Mouse (Mus musculus): Measurements from ENCODE around the gene Tbck. TPM values are rescaled to one million over a fixed set of nuclear protein-coding genes. Genes with fewer than 3 reads are reported as not detected.

The Tbck gene
- total RNA-seq, 4 experiments from 2014 or later, result 12.1 to 14.5 (median 13.9) TPM

DNA sequence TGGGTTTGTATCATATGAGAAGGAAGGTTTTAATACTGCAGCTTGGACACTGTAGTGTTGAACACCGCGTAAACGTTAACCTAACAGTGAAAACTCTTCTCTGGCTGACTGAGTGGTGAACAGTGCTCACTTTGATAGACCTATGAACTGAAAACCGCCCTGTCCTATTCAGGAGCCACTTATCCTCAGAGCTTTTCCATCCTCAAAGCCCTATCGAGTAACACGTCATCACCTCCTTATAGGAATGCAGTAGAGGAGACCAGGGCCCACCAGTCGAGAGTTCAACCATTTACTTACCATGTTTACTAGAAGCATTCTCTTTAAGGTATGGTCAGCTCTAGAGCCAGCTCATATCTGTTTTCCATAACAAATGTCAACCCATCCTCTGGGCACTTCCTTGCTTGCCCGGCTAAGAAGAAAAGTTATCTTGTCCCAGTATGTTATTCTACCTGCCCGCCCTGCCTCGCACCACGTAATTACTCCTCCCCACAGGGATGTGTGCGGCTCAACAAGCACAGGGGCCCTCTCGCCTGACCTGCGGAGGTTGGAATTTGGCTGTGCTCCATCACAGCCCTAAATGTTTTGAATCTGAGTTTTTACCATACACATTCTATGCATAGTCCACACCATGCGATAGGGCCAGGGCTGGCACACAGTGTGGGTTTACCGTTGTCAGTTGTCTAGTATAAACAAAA lies 147.4 kb downstream of the Tbck start:
- no peak for DNase-seq (ENCODE audit: low spot score)

GRCm38 (mm10) chr3:132835118-132835794 lies 151.3 kb downstream of the Tbck start:
- DNase-seq (ENCODE audit: low spot score), result no peak

DNA sequence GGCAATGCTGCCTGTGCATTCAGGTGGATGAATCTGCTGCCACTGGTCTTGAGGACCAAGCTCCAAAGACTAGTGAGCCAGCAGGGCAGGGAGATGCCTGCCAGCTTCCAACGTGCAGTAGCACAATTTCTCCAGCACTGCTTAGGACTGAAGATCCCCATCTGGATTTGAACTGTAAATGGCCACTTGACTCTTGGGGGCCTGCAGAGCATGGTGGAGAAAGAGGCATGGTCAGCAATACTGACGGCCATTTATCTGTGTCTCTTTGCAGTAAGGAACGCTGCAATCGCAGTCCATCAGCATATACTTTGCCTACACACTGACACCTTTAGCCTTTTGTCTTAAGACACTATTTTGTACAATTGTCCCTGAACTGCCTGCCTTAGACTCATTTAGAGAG lies 153.2 kb downstream of the Tbck start:
- no peak for DNase-seq (ENCODE audit: low spot score)

DNA sequence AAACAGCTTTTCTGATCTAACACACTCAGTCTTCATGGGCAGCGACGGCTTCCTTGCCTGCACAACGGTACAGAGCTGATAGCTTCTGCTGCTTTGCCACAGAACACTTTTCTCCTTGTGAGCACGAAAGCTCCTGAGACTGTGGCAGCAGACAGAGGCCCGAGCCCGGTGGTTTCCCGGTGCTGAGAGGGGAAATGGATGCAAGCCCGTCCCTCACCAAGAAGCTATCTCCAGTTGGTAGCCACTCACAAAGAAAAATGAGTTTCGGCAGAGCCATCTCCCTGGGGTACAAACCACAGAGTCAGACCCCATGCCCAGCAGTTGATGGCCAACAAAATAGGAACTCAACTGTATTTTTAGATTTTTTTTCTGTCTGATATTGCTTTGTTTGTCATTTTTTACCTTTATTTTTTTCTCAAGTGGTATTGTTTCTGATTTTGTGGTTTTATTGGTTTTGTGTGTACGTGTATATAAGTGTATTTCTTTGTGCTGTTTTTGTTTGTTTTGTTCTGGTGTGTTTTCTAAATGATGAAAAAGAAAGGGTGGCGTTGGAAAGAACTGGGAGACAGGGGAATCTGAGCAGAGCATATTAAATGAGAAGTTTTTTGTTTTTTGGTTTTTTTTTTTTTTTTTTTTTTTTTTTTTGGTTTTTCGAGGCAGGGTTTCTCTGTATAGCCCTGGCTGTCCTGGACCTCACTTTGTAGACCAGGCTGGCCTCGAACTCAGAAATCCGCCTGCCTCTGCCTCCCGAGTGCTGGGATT lies 154.9 kb downstream of the Tbck start:
- DNase-seq (ENCODE audit: low spot score), result no peak

- DNase-seq (ENCODE audit: low spot score), result no peak
Observed at GRCm38 (mm10) chr3:132839516-132839915, 155.6 kb downstream of the Tbck start.

DNA sequence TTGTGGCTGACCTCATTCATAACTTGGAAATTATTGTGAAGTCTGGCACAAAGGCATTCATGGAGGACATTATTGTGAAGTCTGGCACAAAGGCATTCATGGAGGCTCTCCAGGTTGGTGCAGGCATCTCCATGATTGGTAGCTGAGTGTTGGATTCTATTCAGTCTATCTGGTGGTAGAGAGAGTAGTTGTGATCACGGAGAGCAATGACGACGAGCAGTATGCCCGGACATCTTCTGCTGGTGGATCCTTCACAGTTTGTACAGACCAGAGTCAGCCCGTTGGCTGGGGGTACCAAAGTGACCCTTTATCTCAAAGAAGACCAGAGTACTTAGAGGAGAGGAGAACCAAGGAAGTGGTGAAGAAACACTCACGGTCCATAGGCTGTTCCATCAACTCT lies 158.7 kb downstream of the Tbck start:
- DNase-seq (ENCODE audit: low spot score), result no peak

GRCm38 (mm10) chr3:132849669-132850068 lies 165.7 kb downstream of the Tbck start:
- DNase-seq (ENCODE audit: low spot score), result no peak

GRCm38 (mm10) chr3:132850431-132850830 lies 166.5 kb downstream of the Tbck start:
- DNase-seq (ENCODE audit: low spot score), result no peak

GRCm38 (mm10) chr3:132851417-132851816 lies 167.5 kb downstream of the Tbck start:
- DNase-seq (ENCODE audit: low spot score), result no peak

DNA sequence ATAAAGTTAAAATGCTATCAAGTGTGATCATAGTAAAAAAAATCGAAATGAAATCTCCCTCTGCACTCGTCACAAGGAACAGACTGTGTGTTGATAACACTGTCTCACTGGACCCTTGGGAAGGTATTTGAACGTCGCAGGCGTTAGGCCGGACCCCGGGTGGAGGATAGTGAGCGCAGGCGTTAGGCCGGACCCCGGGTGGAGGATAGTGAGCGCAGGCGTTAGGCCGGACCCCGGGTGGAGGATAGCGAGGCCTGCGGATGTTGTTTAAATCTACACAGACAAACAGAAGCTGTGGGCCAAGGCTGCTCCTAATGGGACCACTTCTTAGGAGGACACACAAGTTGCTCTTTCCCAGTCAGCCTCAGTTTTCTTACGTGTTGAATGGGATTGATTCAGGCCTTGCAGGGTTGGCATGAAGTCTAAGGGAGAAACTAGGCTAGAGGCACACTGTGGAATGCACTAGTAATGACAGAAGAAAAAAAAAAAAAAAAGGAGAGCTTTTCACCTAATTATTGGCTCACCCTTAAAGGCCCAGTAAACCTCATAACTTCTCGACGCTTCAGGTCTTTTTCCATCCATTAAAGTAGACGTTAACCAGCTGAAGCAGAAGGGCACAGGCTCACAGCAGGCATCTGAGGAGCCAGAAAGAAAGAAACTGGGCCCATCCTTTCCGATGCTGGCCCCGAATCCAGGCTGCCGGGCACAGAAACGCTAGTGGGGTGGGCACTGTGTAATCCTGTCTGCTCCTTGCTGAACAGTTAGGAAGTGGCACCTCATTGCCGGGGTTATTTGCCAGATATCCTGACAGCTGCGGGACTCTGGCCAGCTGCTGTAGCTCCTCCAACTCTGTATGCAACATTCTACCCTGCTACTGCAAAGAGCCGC lies 168.1 kb downstream of the Tbck start:
- DNase-seq (ENCODE audit: low spot score), result no peak

DNA sequence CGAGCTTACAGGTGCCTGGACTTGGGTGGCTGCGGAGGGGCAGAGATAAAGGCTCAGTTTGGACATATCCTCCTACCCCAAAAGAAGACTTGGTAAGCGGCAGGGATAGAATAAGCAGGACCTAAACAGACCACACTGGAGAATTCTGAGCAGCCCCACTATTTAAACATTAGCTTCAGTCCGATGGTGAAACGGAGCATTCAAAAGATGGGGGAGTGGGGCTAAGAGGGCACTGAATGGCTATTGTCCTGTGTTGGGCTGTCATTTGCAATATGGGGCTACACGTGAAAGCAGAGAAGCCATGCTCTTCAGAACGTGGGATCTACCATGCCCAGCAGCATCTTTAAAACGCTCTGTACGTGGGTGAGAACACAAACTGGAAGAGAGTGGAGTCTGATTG lies 170.3 kb downstream of the Tbck start:
- DNase-seq (ENCODE audit: low spot score), result no peak

GRCm38 (mm10) chr3:132855458-132856212 lies 171.7 kb downstream of the Tbck start:
- no peak for DNase-seq (ENCODE audit: low spot score)

DNA sequence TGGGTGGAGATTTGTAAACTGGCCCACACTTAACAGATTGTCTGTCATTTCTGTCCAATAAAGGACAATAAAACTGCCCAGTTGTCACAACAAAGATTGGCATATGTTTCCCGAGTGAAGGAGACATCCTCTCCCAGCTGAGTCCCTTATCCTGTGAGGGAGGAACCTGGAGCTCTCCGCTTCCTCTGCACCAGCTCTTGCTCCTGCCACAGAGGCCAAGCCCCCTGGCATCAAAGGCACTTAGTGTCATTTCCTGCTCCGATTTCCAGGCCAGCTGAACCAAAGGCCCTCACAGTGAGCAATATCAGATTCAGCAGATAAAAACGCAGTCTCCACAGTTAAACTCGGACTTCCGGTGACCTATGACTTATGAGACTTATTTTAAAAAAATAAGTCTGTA lies 172.7 kb downstream of the Tbck start:
- no peak for DNase-seq (ENCODE audit: low spot score)

DNA sequence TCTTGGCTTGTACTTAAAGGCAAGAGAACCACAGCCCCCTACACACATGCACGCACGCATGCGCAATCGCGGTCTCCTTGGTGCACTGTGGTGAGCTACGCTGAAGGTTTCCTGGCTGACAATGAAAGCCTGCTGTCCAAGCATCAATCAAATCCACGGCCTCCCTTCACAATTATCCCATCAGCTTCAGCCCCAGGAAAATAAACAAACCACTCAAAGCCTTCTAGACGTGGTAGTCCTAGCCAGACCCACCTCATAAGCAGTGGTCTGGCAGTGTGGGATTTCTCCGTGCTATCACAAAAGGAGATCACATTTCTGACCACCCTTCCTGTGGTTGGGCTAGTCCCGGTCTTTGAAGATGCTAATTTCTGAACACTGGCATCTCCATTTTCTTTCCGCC lies 174.9 kb downstream of the Tbck start:
- no peak for DNase-seq (ENCODE audit: low spot score)

- DNase-seq (ENCODE audit: low spot score), result no peak
Observed at GRCm38 (mm10) chr3:132859573-132859972, 175.6 kb downstream of the Tbck start.

DNA sequence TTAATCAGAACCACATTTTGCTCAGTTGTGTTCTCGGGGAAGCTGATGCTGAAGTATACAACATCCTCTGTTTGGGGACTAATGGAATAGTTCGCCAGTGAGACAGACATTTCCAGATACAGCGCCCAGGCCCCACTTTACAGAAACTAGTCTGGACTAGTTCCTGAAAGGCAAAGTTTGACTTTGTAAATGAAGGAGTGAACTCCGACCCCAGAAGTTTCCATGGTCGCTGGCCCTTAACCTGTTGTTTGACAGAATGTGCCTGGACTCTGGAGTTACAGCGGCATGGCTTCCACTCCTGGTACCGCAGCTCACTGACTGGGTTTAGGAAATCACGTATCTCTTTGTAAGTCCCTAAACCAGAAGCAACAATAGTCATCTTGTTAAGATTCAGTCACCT lies 176.9 kb downstream of the Tbck start:
- no peak for DNase-seq (ENCODE audit: low spot score)

GRCm38 (mm10) chr3:132863843-132864242 lies 179.9 kb downstream of the Tbck start:
- no peak for DNase-seq (ENCODE audit: low spot score)

- no peak for DNase-seq (ENCODE audit: low spot score)
Observed at GRCm38 (mm10) chr3:132864329-132864919, 180.5 kb downstream of the Tbck start.

- DNase-seq (ENCODE audit: low spot score), result no peak
Observed at GRCm38 (mm10) chr3:132864986-132865385, 181.0 kb downstream of the Tbck start.

- no peak for DNase-seq (ENCODE audit: low spot score)
Observed at GRCm38 (mm10) chr3:132865596-132865995, 181.7 kb downstream of the Tbck start.

DNA sequence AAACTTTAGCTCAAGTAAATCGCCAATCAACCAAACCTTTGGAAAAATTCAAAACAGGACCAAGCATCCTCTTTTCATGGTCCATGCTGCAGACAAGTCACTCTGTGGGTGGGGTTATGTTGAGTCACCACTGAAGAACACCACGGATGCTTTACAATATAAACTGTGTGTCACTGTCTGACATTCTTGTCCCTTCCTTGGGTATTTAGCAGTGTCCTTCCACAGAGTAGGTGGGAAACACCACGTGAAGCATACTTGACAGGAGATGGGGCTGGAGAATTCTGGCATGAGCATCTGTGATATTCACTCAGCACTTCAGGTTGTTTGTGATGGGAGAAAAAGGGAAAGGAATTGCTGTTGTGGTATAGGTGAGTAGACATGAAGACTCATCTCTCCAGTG lies 183.0 kb downstream of the Tbck start:
- no peak for DNase-seq (ENCODE audit: low spot score)

All from heart, adult 8-10 months (tissue).